Mouse (Mus musculus) central nervous system, embryonic 18 days (tissue): ENCODE data around the gene Serpinb6a. TPM values are rescaled to one million over a fixed set of nuclear protein-coding genes. Genes with fewer than 3 reads are reported as not detected.

ENCODE experiments used
- polyA plus RNA-seq: library from polyadenylated mRNA; depleted of rRNA; stranded (reverse); fragments of >200 nt; gene quantifications from 2 replicates; pipeline ENCODE4 v1.2.3, GENCODE M21; 2012; rRNA removed

Serpinb6a gene
- 38.0 and 39.3 TPM in 2 replicates for polyA plus RNA-seq

GRCm38 (mm10) chr13:34002058-34003006 lies at the start of gene Serpinb6a, which contains the start of gene Ripk1:
Gene Serpinb6a (minus strand): TSS chr13:34002794.
Gene Ripk1 (plus strand): TSS chr13:34002363.

GRCm38 (mm10) chr13:34037172-34038055 lies 34.8 kb upstream of the Serpinb6a start, which contains the start of gene Bphl:
Gene Bphl (plus strand): TSS chr13:34037597.

GRCm38 (mm10) chr13:33964206-33965046 lies 38.2 kb downstream of the Serpinb6a start, which contains the start of gene Nqo2:
Gene Nqo2 (plus strand): TSS chr13:33964687.

GRCm38 (mm10) chr13:33905176-33905954 lies 97.2 kb downstream of the Serpinb6a start, which contains the start of gene Serpinb6c:
Gene Serpinb6c (minus strand): TSS chr13:33905708.

Other genes starting within 250 kb of the Serpinb6a start
- gene Serpinb6e, start 159.4 kb downstream of the Serpinb6a start, polyA plus RNA-seq = 0.05 TPM in 2 replicates
- gene Serpinb6c, start 97.1 kb downstream of the Serpinb6a start, polyA plus RNA-seq = 0.31 and 0.35 TPM in 2 replicates
- gene Nqo2, start 38.1 kb downstream of the Serpinb6a start, polyA plus RNA-seq = 4.2 and 5.7 TPM in 2 replicates
- 3.3 and 3.8 TPM in 2 replicates for gene Ripk1, start 431 bp downstream of the Serpinb6a start, polyA plus RNA-seq
- 30.4 and 35.4 TPM in 2 replicates for gene Bphl, start 34.8 kb upstream of the Serpinb6a start, polyA plus RNA-seq
- gene Tubb2a, start 75.2 kb upstream of the Serpinb6a start, polyA plus RNA-seq = 5,552 and 5,589 TPM in 2 replicates
- 9,323 and 9,673 TPM in 2 replicates for gene Tubb2b, start 127.7 kb upstream of the Serpinb6a start, polyA plus RNA-seq
- 136 TPM in 2 replicates for gene Psmg4, start 160.2 kb upstream of the Serpinb6a start, polyA plus RNA-seq